Mouse (Mus musculus) liver, postnatal 0 days (tissue): ENCODE measurements around the gene Gm49486. TPM values are rescaled to one million over a fixed set of nuclear protein-coding genes. Genes with fewer than 3 reads are reported as not detected.

Experiments used
- ATAC-seq: fragments of 200-750 bp; cut with Nextera tagmentation; 2 replicates; pipeline ENCODE4 v1.8.0; 2017; ENCODE audit warnings: mild to moderate bottlenecking, moderate library complexity
- DNase-seq: peaks from one replicate; pipeline ENCODE4 v3.0.0-alpha.2; 2016
- H3K27ac ChIP-seq: fragments of 300-500 bp; sonication (generic); 2 replicates; pipeline ENCODE4 v1.5.1; 2014; ENCODE audit warnings: antibody characterized with exemption, moderate library complexity, mild to moderate bottlenecking, low read depth
- H3K27me3 ChIP-seq: fragments of 300-500 bp; sonication (generic); 2 replicates; pipeline ENCODE4 v1.6.1; 2014; ENCODE audit warnings: low read length, control low read depth, mixed read lengths; ENCODE audit not compliant: insufficient read depth
- H3K36me3 ChIP-seq: fragments of 300-500 bp; sonication (generic); replicated peaks from 2 replicates; pipeline ENCODE4 v1.6.1; 2014; ENCODE audit warnings: mild to moderate bottlenecking, control low read depth, low read length, moderate library complexity, mixed read lengths; ENCODE audit not compliant: insufficient read depth
- H3K4me1 ChIP-seq: fragments of 300-500 bp; sonication (generic); 2 replicates; pipeline ENCODE4 v1.6.1; 2014; ENCODE audit warnings: antibody characterized with exemption, mild to moderate bottlenecking, control low read depth; ENCODE audit not compliant: insufficient read depth
- H3K4me2 ChIP-seq: fragments of 300-500 bp; sonication (generic); 2 replicates; pipeline ENCODE4 v1.6.1; 2014; ENCODE audit warnings: low read depth, mild to moderate bottlenecking, low read length, moderate library complexity, mixed read lengths
- H3K4me3 ChIP-seq: fragments of 300-500 bp; sonication (generic); 2 replicates; pipeline ENCODE4 v1.5.1; 2014; ENCODE audit warnings: low read depth, low read length
- H3K9ac ChIP-seq: fragments of 300-500 bp; sonication (generic); replicated peaks from 2 replicates; pipeline ENCODE4 v1.6.1; 2014; ENCODE audit warnings: mild to moderate bottlenecking, moderate library complexity
- H3K9me3 ChIP-seq: fragments of 300-500 bp; sonication (generic); 2 replicates; pipeline ENCODE4 v1.6.1; 2016; ENCODE audit warnings: mild to moderate bottlenecking, control low read depth, low read length, mixed read lengths
- CTCF ChIP-seq: sonication (generic); IDR thresholded peaks from 2 replicates; pipeline ENCODE4 v1.5.1; 2016; ENCODE audit warnings: antibody characterized with exemption, low read depth
- EP300 ChIP-seq: IDR thresholded peaks from 2 replicates; pipeline ENCODE4 v1.6.1; 2016; ENCODE audit warnings: antibody characterized with exemption, low read depth, mild to moderate bottlenecking
- WGBS: fragments of 180-500 bp; shearing (Covaris S2); extraction: QIAGEN DNeasy Blood & Tissue Kit; methylation state at CpG from one replicate; pipeline ENCODE4 v1.1.7; 2014; ENCODE audit not compliant: insufficient replicate concordance; 5-methylcytosine and 5-hydroxymethylcytosine counted together
- polyA plus RNA-seq: library from polyadenylated mRNA; unstranded; fragments of >200 nt; fragmentation: Nextera tagmentation; extraction: Ambion mirVana; gene quantifications from 2 replicates; pipeline ENCODE4 v1.2.1, GENCODE M21; 2015

Gene Gm49486
- polyA plus RNA-seq, 1 experiment from 2014 or later: 0.08 TPM

- no peak overlapping the region for H3K4me2 ChIP-seq
- H3K4me3 ChIP-seq: no peak overlapping the region
- WGBS: 61% methylated on average over 5 of the region's 5 CpGs
- no peaks in the 10 kb centered on the region for H3K27me3 ChIP-seq
- no peak for ATAC-seq
- H3K9me3 ChIP-seq: no peaks in the 10 kb centered on the region
- TF ChIP-seq CTCF (no peak), EP300 (no peak)
- H3K9ac ChIP-seq: no peak overlapping the region
- peaks cover 13% of the 10 kb centered on the region for H3K36me3 ChIP-seq
- no peak for DNase-seq
- no peak overlapping the region for H3K27ac ChIP-seq
- H3K4me1 ChIP-seq: no peaks in the 10 kb centered on the region
Observed at GRCm38 (mm10) chr15:79304832-79305231, 75.6 kb downstream of the Gm49486 start.

GRCm38 (mm10) chr15:79306043-79306637, 76.9 kb downstream of the Gm49486 start:
- TF ChIP-seq EP300: no peak
- no peak for TF ChIP-seq CTCF
- Histone ChIP-seq H3K27ac (no peak overlapping the region), H3K4me2 (no peak overlapping the region), H3K4me1 (no peaks in the 10 kb centered on the region), H3K27me3 (no peaks in the 10 kb centered on the region), H3K36me3 (peaks cover 8% of the 10 kb centered on the region), H3K4me3 (no peak overlapping the region), H3K9ac (no peak overlapping the region), H3K9me3 (no peaks in the 10 kb centered on the region)
- WGBS: 81% methylated on average over 23 of the region's 23 CpGs
- DNase-seq (no peak), ATAC-seq (no peak)

Other genes with a start within 250 kb of the Gm49486 start
- 125 and 140 TPM in 2 replicates for gene H1f0, start 200.9 kb upstream of the Gm49486 start, polyA plus RNA-seq
- gene Galr3, start 187.5 kb upstream of the Gm49486 start, polyA plus RNA-seq: 0.08 and 0.16 TPM in 2 replicates
- gene Ankrd54, start 166.5 kb upstream of the Gm49486 start, polyA plus RNA-seq: 21.3 and 22.5 TPM in 2 replicates
- 70.9 and 76.4 TPM in 2 replicates for gene Eif3l, start 154.2 kb upstream of the Gm49486 start, polyA plus RNA-seq
- 0.92 and 1.3 TPM in 2 replicates for gene Micall1, start 120.5 kb upstream of the Gm49486 start, polyA plus RNA-seq
- gene Polr2f, start 88.4 kb upstream of the Gm49486 start, polyA plus RNA-seq: 129 and 130 TPM in 2 replicates
- gene 1700088E04Rik, start 88.1 kb upstream of the Gm49486 start, polyA plus RNA-seq: 0.72 and 1.2 TPM in 2 replicates
- gene Sox10, start 64.2 kb upstream of the Gm49486 start, polyA plus RNA-seq: 0.07 and 0.08 TPM in 2 replicates
- gene Pick1, start 218 bp upstream of the Gm49486 start, polyA plus RNA-seq: 11.5 and 12.2 TPM in 2 replicates
- not detected in 2 replicates for gene Slc16a8, start 25.4 kb downstream of the Gm49486 start, polyA plus RNA-seq
- 1.2 and 2.1 TPM in 2 replicates for gene Baiap2l2, start 56.1 kb downstream of the Gm49486 start, polyA plus RNA-seq
- gene Pla2g6, start 99.0 kb downstream of the Gm49486 start, polyA plus RNA-seq: 18.5 and 18.8 TPM in 2 replicates
- gene Maff, start 117.2 kb downstream of the Gm49486 start, polyA plus RNA-seq: 0.94 and 1.1 TPM in 2 replicates
- gene Tmem184b, start 174.2 kb downstream of the Gm49486 start, polyA plus RNA-seq: 6.6 and 8.4 TPM in 2 replicates
- 7.5 and 8.9 TPM in 2 replicates for gene Csnk1e, start 226.2 kb downstream of the Gm49486 start, polyA plus RNA-seq